Mouse (Mus musculus) C2C12 (cell line): ENCODE results near the gene Srsf7. TPM values are rescaled to one million over a fixed set of nuclear protein-coding genes. Genes with fewer than 3 reads are reported as not detected.

Experiments
- H3K27me3 ChIP-seq: one replicate; pipeline ENCODE4 v1.6.1; 2011; ENCODE audit not compliant: control insufficient read depth, insufficient read depth, insufficient read length
- H3K36me3 ChIP-seq: one replicate; pipeline ENCODE4 v1.6.1; 2011; ENCODE audit not compliant: control insufficient read depth, insufficient read depth
- H3K4me3 ChIP-seq: one replicate; pipeline ENCODE4 v1.5.1; 2011; ENCODE audit warnings: mild to moderate bottlenecking, control low read depth; ENCODE audit not compliant: poor library complexity, insufficient read depth, severe bottlenecking
- H3K79me2 ChIP-seq: one replicate; pipeline ENCODE4 v1.6.1; 2011; ENCODE audit not compliant: control insufficient read depth, insufficient read depth
- H3K79me3 ChIP-seq: one replicate; pipeline ENCODE4 v1.6.1; 2011; ENCODE audit warnings: low read depth, control low read depth
- H3ac ChIP-seq: one replicate; pipeline ENCODE3; 2011; ENCODE audit warnings: low read depth; ENCODE audit not compliant: control insufficient read depth, insufficient read length
- CEBPB ChIP-seq: IDR thresholded peaks from one replicate; pipeline ENCODE4 v1.6.1; 2011; ENCODE audit warnings: low read depth, mild to moderate bottlenecking, control low read depth, moderate library complexity
- CTCF ChIP-seq: IDR thresholded peaks from one replicate; pipeline ENCODE4 v1.5.1; 2011; ENCODE audit not compliant: control insufficient read depth, insufficient read depth, insufficient read length
- FOSL1 ChIP-seq: IDR thresholded peaks from one replicate; pipeline ENCODE4 v1.8.0; 2011; ENCODE audit warnings: mild to moderate bottlenecking, low read length; ENCODE audit not compliant: poor library complexity, insufficient read depth, severe bottlenecking
- MAX ChIP-seq: IDR thresholded peaks from one replicate; pipeline ENCODE4 v1.6.1; 2011; ENCODE audit warnings: mild to moderate bottlenecking, control low read depth
- MYOD1 ChIP-seq: IDR thresholded peaks from one replicate; pipeline ENCODE4 v1.6.1; 2011; ENCODE audit warnings: low read depth; ENCODE audit not compliant: control insufficient read depth, insufficient read length
- MYOG ChIP-seq: IDR thresholded peaks from one replicate; pipeline ENCODE4 v1.6.1; 2011; ENCODE audit not compliant: control insufficient read depth, insufficient read length; ENCODE audit errors: extremely low read depth
- USF1 ChIP-seq: IDR thresholded peaks from one replicate; pipeline ENCODE4 v1.6.1; 2011; ENCODE audit warnings: low read depth, mild to moderate bottlenecking, control low read depth, moderate library complexity
- polyA plus RNA-seq: library from polyadenylated mRNA; unstranded; fragments of >200 nt; fragmentation: generic; extraction: Trizol; gene quantifications from one replicate; pipeline ENCODE4 v1.2.1, GENCODE M21; 2012; ENCODE audit warnings: missing spikeins

The Srsf7 gene
- polyA plus RNA-seq, 1 experiment, result 228 TPM

GRCm38 (mm10) chr17:80241594-80241993 is 34.5 kb upstream of the Srsf7 start:
- H3K79me3 ChIP-seq, result no peaks in the 10 kb centered on the region
- H3K27me3 ChIP-seq, result no peaks in the 10 kb centered on the region
- H3K36me3 ChIP-seq, result peaks cover 43% of the 10 kb centered on the region
- no peak overlapping the region for H3K4me3 ChIP-seq
- H3K79me2 ChIP-seq, result no peaks in the 10 kb centered on the region
- TF ChIP-seq MYOD1 (no peak), USF1 (no peak), CTCF (no peak), FOSL1 (no peak), MAX (no peak), CEBPB (no peak)
- no peak overlapping the region for H3ac ChIP-seq

DNA sequence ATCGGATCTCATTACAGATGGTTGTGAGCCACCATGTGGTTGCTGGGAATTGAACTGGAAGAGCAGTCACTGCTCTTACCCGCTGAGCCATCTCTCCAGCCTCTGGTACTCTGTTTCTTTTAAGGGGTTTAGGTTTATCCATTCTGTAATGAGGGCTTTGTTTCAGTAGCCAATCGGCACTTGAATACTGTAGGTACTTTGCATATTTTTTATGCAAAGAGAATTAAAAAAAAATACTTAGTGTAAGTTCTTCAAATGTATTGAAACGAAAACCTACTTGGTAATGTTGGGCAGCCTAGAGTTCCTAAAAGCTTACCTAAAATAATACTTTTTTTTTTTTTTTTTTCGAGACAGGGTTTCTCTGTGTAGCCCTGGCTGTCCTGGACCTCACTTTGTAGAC is 30.4 kb upstream of the Srsf7 start:
- H3K4me3 ChIP-seq, result no peak overlapping the region
- H3K79me2 ChIP-seq, result no peaks in the 10 kb centered on the region
- H3ac ChIP-seq, result no peak overlapping the region
- H3K79me3 ChIP-seq, result no peaks in the 10 kb centered on the region
- H3K27me3 ChIP-seq, result no peaks in the 10 kb centered on the region
- peaks cover 23% of the 10 kb centered on the region for H3K36me3 ChIP-seq
- TF ChIP-seq CEBPB (no peak), CTCF (no peak), FOSL1 (no peak), MYOD1 (no peak), USF1 (no peak), MYOG (no peak), MAX (no peak)

- TF ChIP-seq USF1 (no peak), CEBPB (no peak), MYOD1 (no peak), MYOG (no peak), FOSL1 (no peak), MAX (no peak), CTCF (no peak)
- H3ac ChIP-seq, result no peak overlapping the region
- H3K79me3 ChIP-seq, result no peaks in the 10 kb centered on the region
- no peaks in the 10 kb centered on the region for H3K79me2 ChIP-seq
- no peak overlapping the region for H3K4me3 ChIP-seq
- no peaks in the 10 kb centered on the region for H3K27me3 ChIP-seq
- peaks cover 23% of the 10 kb centered on the region for H3K36me3 ChIP-seq
Observed at GRCm38 (mm10) chr17:80236805-80237204, 29.7 kb upstream of the Srsf7 start.

GRCm38 (mm10) chr17:80235477-80235876 is 28.4 kb upstream of the Srsf7 start:
- H3K27me3 ChIP-seq, result no peaks in the 10 kb centered on the region

DNA sequence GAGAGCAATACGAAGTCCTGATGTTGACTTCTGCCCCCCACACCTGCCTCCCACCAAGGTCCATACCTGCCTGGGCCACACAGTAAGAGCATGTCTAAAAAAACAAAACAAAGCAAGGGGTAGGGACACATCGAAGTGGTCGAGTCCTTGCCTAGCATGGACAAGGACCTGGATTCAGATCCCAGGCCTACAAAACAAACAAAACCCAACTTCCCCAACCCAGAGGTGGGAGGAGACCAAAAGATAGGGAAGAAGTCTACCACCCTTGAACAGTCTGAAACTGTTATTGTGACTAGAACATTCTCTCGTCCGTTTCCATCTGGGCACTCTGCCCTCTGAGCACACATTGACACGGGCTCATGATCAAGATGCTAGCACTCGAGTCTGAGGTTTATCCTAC is 27.3 kb upstream of the Srsf7 start:
- Histone ChIP-seq H3K79me3 (no peaks in the 10 kb centered on the region), H3K4me3 (no peak overlapping the region), H3K27me3 (no peaks in the 10 kb centered on the region), H3K79me2 (no peaks in the 10 kb centered on the region), H3K36me3 (peaks cover 20% of the 10 kb centered on the region), H3ac (no peak overlapping the region)
- no peak for TF ChIP-seq FOSL1
- no peak for TF ChIP-seq USF1
- TF ChIP-seq MYOG, result no peak
- no peak for TF ChIP-seq CTCF
- TF ChIP-seq CEBPB, result no peak
- no peak for TF ChIP-seq MYOD1
- no peak for TF ChIP-seq MAX

More at GRCm38 (mm10) chr17:80235477-80235876, 28.4 kb upstream of the Srsf7 start:
- TF ChIP-seq MAX (no peak), CEBPB (no peak), USF1 (no peak), CTCF (no peak), MYOD1 (no peak), FOSL1 (no peak), MYOG (no peak)
- H3K79me2 ChIP-seq, result no peaks in the 10 kb centered on the region
- H3K4me3 ChIP-seq, result no peak overlapping the region
- H3K36me3 ChIP-seq, result peaks cover 21% of the 10 kb centered on the region
- no peaks in the 10 kb centered on the region for H3K79me3 ChIP-seq
- H3ac ChIP-seq, result no peak overlapping the region

- Histone ChIP-seq H3K79me3 (no peaks in the 10 kb centered on the region), H3K4me3 (no peak overlapping the region), H3K27me3 (no peaks in the 10 kb centered on the region), H3K79me2 (no peaks in the 10 kb centered on the region), H3K36me3 (peaks cover 17% of the 10 kb centered on the region), H3ac (no peak overlapping the region)
- TF ChIP-seq CTCF (no peak), FOSL1 (no peak), MYOD1 (no peak), MAX (no peak), USF1 (no peak), CEBPB (no peak), MYOG (no peak)
Observed at GRCm38 (mm10) chr17:80233844-80234243, 26.7 kb upstream of the Srsf7 start.
